Comparison of ENCODE assay signal across 17 mouse cellular contexts in the genomic region with DNA sequence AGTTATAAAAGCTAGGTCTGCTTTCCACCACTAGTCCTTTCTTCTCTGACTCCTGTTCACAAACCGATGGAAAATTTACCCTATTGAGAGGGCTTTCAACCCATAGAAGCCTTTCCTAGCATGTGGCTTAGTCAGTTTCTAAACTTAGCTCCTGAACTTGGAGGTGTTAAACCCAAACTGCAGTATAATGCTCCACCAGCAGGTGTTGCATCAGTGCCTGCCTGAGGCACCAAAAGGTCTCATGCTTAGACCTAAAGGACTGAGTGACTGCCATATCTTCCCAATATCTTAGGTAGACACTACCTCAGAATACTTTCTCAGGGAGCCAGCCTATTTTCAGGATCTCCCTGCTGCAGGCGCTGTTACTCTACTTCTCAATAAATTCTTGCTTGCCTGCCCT. TPM values are rescaled to one million over a fixed set of nuclear protein-coding genes. Genes with fewer than 3 reads are reported as not detected.
DNase-seq lines count a peak whose midpoint lies in the region; ATAC-seq and TF ChIP-seq lines count a peak whose summit lies in the region.
"Had no signal": no experiment of that assay in that cellular context is flagged by ENCODE, and none has a peak within 500 bp of the region (broad histone marks: within the 10 kb centered on the region; RNA-seq: fewer than 3 reads in every experiment).

No protein-coding gene starts in this region.

- H3K36me3 ChIP-seq in neural tube, embryonic 15.5 days, result peaks cover 16% of the 10 kb centered on the region

- H3K9me3 ChIP-seq in neural tube, embryonic 15.5 days (replicated peaks), result no peaks in the 10 kb centered on the region
- H3K9me3 ChIP-seq: embryonic facial prominence, embryonic 10.5 days; heart, embryonic 13.5 days; hindbrain, embryonic 15.5 days; kidney, embryonic 15.5 days; limb, embryonic 15.5 days; megakaryocyte, embryonic 14.5 days had no signal

- H3K4me3 ChIP-seq in left cerebral cortex, adult 2 months, result no peak overlapping the region
- no peak overlapping the region for H3K4me3 ChIP-seq in neural tube, embryonic 15.5 days (replicated peaks)
- H3K4me3 ChIP-seq: embryonic facial prominence, embryonic 10.5 days; heart, embryonic 13.5 days; hindbrain, embryonic 15.5 days; kidney, embryonic 15.5 days; limb, embryonic 15.5 days; megakaryocyte, embryonic 14.5 days had no signal

- peak; percentile 38 for TF ChIP-seq CTCF in left cerebral cortex, adult 2 months (IDR thresholded peaks at IDR 0.05)
- peak; percentile 27; the same call in 1 of the 2 replicates for TF ChIP-seq CTCF in brain, embryonic 14.5 days (IDR thresholded peaks at IDR 0.05; ENCODE audit: borderline replicate concordance, extremely low read depth, insufficient read depth, insufficient read length)

- ATAC-seq in neural tube, embryonic 15.5 days (ENCODE audit: low FRiP score), result no peak

- no peaks in the 10 kb centered on the region for H3K27me3 ChIP-seq in neural tube, embryonic 15.5 days (replicated peaks)
- H3K27me3 ChIP-seq: heart, embryonic 13.5 days; hindbrain, embryonic 15.5 days; kidney, embryonic 15.5 days; limb, embryonic 15.5 days; megakaryocyte, embryonic 14.5 days had no signal

- no peak overlapping the region for H3K27ac ChIP-seq in left cerebral cortex, adult 2 months
- H3K27ac ChIP-seq in neural tube, embryonic 15.5 days (replicated peaks), result no peak overlapping the region
- H3K27ac ChIP-seq: embryonic facial prominence, embryonic 10.5 days; heart, embryonic 13.5 days; hindbrain, embryonic 15.5 days; kidney, embryonic 15.5 days; limb, embryonic 15.5 days had no signal

- H3K4me2 ChIP-seq in neural tube, embryonic 15.5 days, result no peak overlapping the region
- H3K4me2 ChIP-seq: heart, embryonic 13.5 days; hindbrain, embryonic 15.5 days; kidney, embryonic 15.5 days; limb, embryonic 15.5 days had no signal

- no peak for TF ChIP-seq POLR2A in brain, embryonic 14.5 days (IDR thresholded peaks at IDR 0.05; ENCODE audit: borderline replicate concordance, extremely low read depth, insufficient read depth, insufficient read length, poor library complexity, severe bottlenecking)

- no peak for DNase-seq in left cerebral cortex, adult 2 months (ENCODE audit: extremely low spot score in 1 of 2, low spot score in 2 of 2)
- DNase-seq in left cerebral cortex, postnatal 14 days (ENCODE audit: low spot score in 2 of 2), result no peak
- DNase-seq in 3T3-L1 (ENCODE audit: low read depth, low spot score), result peak; percentile 33
- peak; percentile 18 for DNase-seq in CD4-positive helper T cell, adult 2 months (ENCODE audit: low read depth, low spot score)
- DNase-seq in brain, embryonic 14.5 days (ENCODE audit: low read depth), result no peak
- DNase-seq in left cerebral cortex, postnatal 36 days (ENCODE audit: low spot score in 2 of 2), result no peak
- DNase-seq: adrenal gland, postnatal 25 days; cerebellum, adult 18-20 months; gastrocnemius, postnatal 14 days; retina, postnatal 1 day had no signal

- WGBS in neural tube, embryonic 15.5 days, result 97% methylated on average over 2 of the region's 2 CpGs

- H3K4me1 ChIP-seq in neural tube, embryonic 15.5 days, result no peaks in the 10 kb centered on the region
- H3K4me1 ChIP-seq: embryonic facial prominence, embryonic 10.5 days; hindbrain, embryonic 15.5 days; kidney, embryonic 15.5 days; limb, embryonic 15.5 days; megakaryocyte, embryonic 14.5 days had no signal

- intact Hi-C loops in left cerebral cortex, adult 2 months (cut with DNase I), result no loop called here
- intact Hi-C loops in left cerebral cortex, postnatal 14 days (cut with DNase I), result no loop called here
- intact Hi-C loops in left cerebral cortex, postnatal 36 days (cut with DNase I), result no loop called here

- H3K9ac ChIP-seq in neural tube, embryonic 15.5 days (replicated peaks), result no peak overlapping the region
- H3K9ac ChIP-seq: heart, embryonic 13.5 days; hindbrain, embryonic 15.5 days; kidney, embryonic 15.5 days; limb, embryonic 15.5 days had no signal

RNA-seq across cellular contexts. Expression of a gene that starts 26.4 kb away (rescaled TPM):
- total RNA-seq in left cerebral cortex, adult 2 months (2021), result 100 to 1,000 TPM; 167 to 185 TPM
- 100 to 1,000 TPM; 123 to 127 TPM for total RNA-seq in left cerebral cortex, postnatal 14 days (2021)
- polyA plus RNA-seq in brain, embryonic 14.5 days (2012; rRNA removed), result 65.5 and 72.6 TPM in 2 replicates
- polyA plus RNA-seq in neural tube, embryonic 15.5 days (2015; fragmentation: Nextera tagmentation; extraction: Ambion mirVana), result 97.5 and 98.3 TPM in 2 replicates
- total RNA-seq in left cerebral cortex, postnatal 36 days (2021), result 100 to 1,000 TPM; 164 to 165 TPM

RNA-seq across cellular contexts. Expression of a gene that starts 26.6 kb away (rescaled TPM):
- total RNA-seq in left cerebral cortex, adult 2 months (2021), result 10 to 100 TPM; 30.4 to 33.4 TPM
- 10 to 100 TPM; 32.4 TPM for total RNA-seq in left cerebral cortex, postnatal 14 days (2021)
- 28.2 and 41.3 TPM in 2 replicates for polyA plus RNA-seq in brain, embryonic 14.5 days (2012; rRNA removed)
- polyA plus RNA-seq in neural tube, embryonic 15.5 days (2015; fragmentation: Nextera tagmentation; extraction: Ambion mirVana), result 2.4 and 2.7 TPM in 2 replicates
- 10 to 100 TPM; 23.4 to 29.1 TPM for total RNA-seq in left cerebral cortex, postnatal 36 days (2021)

Comparison
In these comparisons a context has a peak if more than half of its experiments do, and no peak if none do; other contexts are left out.
1. DNase-seq: peak in 3T3-L1 (single experiment) and CD4-positive helper T cell, adult 2 months (single experiment); none in left cerebral cortex, adult 2 months (0 of 2), left cerebral cortex, postnatal 14 days (0 of 2), brain, embryonic 14.5 days (single experiment) and left cerebral cortex, postnatal 36 days (0 of 2).